Mouse (Mus musculus): ENCODE data around the gene Pkig.

Gene Pkig

DNA sequence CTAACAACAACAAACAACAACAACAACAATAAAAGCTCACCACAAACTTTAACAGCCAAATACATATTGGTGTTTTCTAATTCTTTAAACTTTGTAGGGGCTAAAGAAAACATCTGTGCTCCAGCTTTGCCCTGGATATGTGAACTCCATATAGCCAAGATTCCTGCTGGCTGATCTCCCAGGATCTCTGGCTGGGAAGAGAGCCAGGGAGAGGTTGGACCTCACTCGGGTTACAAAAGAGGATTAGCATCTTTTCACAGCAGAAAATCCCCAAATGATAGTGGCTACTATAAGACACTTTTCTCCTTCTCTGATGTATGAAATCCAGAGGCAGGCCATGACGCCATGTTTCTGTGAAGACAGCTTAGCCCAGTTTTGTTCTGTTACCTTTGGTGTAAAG, 98.5 kb downstream of the Pkig start:
- in situ Hi-C loops (cut with MboI, MseI), result no loop called here

DNA sequence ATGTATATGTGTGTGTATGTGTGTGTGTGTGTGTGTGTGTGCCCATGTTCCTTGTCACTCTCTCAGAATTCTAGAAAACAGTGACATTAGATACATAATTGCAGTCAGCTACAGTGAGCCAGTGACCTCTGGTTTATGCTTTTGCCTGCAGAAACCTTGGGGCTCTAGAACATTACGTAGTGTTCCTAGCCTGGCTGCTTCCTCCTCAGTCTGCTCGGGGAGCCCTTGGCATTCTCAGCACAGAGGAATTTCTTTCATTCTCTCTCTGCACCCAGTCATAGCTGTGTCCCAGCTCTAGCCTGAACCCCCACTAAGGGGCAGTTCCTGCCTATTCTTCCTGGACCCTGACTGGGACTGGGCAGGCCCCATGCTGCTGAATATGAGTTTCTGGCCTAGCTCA, 100.0 kb downstream of the Pkig start:
- in situ Hi-C loops (cut with MboI, MseI), result no loop called here

GRCm38 (mm10) chr2:163760589-163760988, 102.4 kb downstream of the Pkig start:
- in situ Hi-C loops (cut with MboI, MseI), result no loop called here

- in situ Hi-C loops (cut with MboI, MseI), result no loop called here
Measured at GRCm38 (mm10) chr2:163761402-163761801, 103.2 kb downstream of the Pkig start.

GRCm38 (mm10) chr2:163766261-163766660, 108.1 kb downstream of the Pkig start:
- in situ Hi-C loops (cut with MboI, MseI), result loop anchor here (5.0 kb wide), 1 partner anchor 51 kb away; no protein-coding TSS in a partner anchor

GRCm38 (mm10) chr2:163766890-163767289, 108.7 kb downstream of the Pkig start:
- in situ Hi-C loops (cut with MboI, MseI), result loop anchor here (5.0 kb wide), 1 partner anchor 50 kb away; no protein-coding TSS in a partner anchor

DNA sequence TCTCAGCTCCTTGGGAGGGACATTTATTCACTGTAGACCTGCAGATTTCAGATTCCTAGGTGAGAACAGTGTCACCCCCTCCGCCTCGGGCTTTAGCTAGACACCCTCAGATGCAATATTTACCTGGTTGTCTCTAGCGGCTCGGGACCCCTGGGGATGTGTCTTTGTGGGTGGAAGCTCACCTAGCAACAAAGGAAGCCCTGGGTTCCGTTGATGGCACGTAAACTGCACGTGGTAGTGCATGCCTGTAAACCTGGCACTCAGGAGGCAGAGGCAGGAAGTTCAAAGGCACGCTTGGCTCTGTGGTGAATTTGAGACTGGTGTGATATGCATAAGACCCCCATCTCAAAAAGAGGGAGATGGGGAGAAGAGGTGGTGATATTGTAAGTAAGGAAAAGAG, 112.5 kb downstream of the Pkig start:
- in situ Hi-C loops (cut with MboI, MseI), result no loop called here
